Comparison of ENCODE assay signal across 7 mouse cellular contexts in the genomic region with DNA sequence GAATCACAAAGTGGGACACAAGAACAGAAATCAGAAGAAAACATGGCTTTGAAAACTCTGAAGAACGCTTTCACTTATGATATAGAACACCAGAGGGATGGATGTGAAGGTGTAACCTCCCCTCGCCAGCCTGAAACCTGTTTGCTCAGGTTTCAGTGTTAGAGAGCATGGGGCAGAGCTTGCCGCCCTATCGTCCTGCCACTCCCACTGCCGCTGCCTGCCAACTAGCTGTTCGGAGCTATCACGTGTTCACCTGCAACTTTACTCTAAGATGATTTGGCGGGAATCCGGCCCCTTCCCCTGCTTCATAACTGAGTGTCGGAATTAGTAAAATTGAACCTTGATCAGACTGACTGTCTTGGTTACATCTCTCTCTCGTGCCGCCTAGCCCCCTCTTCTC. TPM values are rescaled to one million over a fixed set of nuclear protein-coding genes. Genes with fewer than 3 reads are reported as not detected.
DNase-seq lines count a peak whose midpoint lies in the region; ATAC-seq and TF ChIP-seq lines count a peak whose summit lies in the region.
"Not testable (repeated sequence)": the region's sequence is repeated elsewhere in the genome, so short reads cannot be mapped to it uniquely, and the experiment has no call there.
"Had no signal": no experiment of that assay in that cellular context is flagged by ENCODE, and none has a peak within 500 bp of the region (broad histone marks: within the 10 kb centered on the region; RNA-seq: fewer than 3 reads in every experiment).

No protein-coding gene starts in this region.

- TF ChIP-seq POLR2A in kidney, adult 2 months (IDR thresholded peaks at IDR 0.05; ENCODE audit: low read depth, low read length) = not testable (repeated sequence)

- 40% methylated on average over 12 of the region's 12 CpGs for WGBS in heart, embryonic 13.5 days
- WGBS in intestine, embryonic 14.5 days = 51% methylated on average over 12 of the region's 12 CpGs
- 42% methylated on average over 12 of the region's 12 CpGs for WGBS in kidney, adult 2 months
- 41% methylated on average over 12 of the region's 12 CpGs for WGBS in liver, embryonic 11.5 days
- WGBS in liver, embryonic 16.5 days (ENCODE audit: insufficient replicate concordance) = 45% methylated on average over 12 of the region's 12 CpGs

- H3K27ac ChIP-seq in heart, embryonic 13.5 days (replicated peaks); intestine, embryonic 14.5 days (ENCODE audit: low read depth); kidney, adult 2 months (ENCODE audit: insufficient read depth, low read depth, low read length); liver, embryonic 11.5 days (ENCODE audit: low read depth, low read length); liver, embryonic 16.5 days (ENCODE audit: low read length): not testable (repeated sequence)

- not testable (repeated sequence) for H3K27me3 ChIP-seq in heart, embryonic 13.5 days (replicated peaks); intestine, embryonic 14.5 days (replicated peaks; ENCODE audit: control insufficient read depth, insufficient read depth, low read length); kidney, adult 2 months (replicated peaks; ENCODE audit: control insufficient read depth, insufficient read depth, low read length); liver, embryonic 11.5 days (replicated peaks; ENCODE audit: control insufficient read depth, insufficient read depth, low read length); liver, embryonic 16.5 days (ENCODE audit: control insufficient read depth, insufficient read depth, low read depth, low read length)

- H3K4me3 ChIP-seq in heart, embryonic 13.5 days = 0 out of 2 replicates have a peak overlapping the region, but pooled peaks have one; percentile 6
- not testable (repeated sequence) for H3K4me3 ChIP-seq in intestine, embryonic 14.5 days (ENCODE audit: low read depth, low read length); kidney, adult 2 months (ENCODE audit: insufficient read depth, low read depth, low read length); liver, embryonic 11.5 days (ENCODE audit: low read depth, low read length); liver, embryonic 16.5 days (ENCODE audit: low read depth, low read length)

- not testable (repeated sequence) for H3K9me3 ChIP-seq in heart, embryonic 13.5 days; intestine, embryonic 14.5 days (ENCODE audit: control insufficient read depth, low read length); liver, embryonic 11.5 days (ENCODE audit: control insufficient read depth, low read length); liver, embryonic 16.5 days (replicated peaks; ENCODE audit: control insufficient read depth, low read length)

- not testable (repeated sequence) for H3K4me1 ChIP-seq in heart, embryonic 13.5 days; intestine, embryonic 14.5 days (replicated peaks; ENCODE audit: control insufficient read depth, insufficient read depth, low read length); kidney, adult 2 months (ENCODE audit: control insufficient read depth, insufficient read depth, low read length); liver, embryonic 11.5 days (replicated peaks; ENCODE audit: control insufficient read depth, insufficient read depth, low read length); liver, embryonic 16.5 days (ENCODE audit: control insufficient read depth, low read depth, low read length)

- not testable (repeated sequence) for DNase-seq in intestine, embryonic 14.5 days (ENCODE audit: low spot score); liver, embryonic 11.5 days (ENCODE audit: low spot score)
- peak; percentile 40 for DNase-seq in kidney, adult 2 months
- DNase-seq in lung, postnatal 36 days = peak; percentile 29

- peak overlapping the region; percentile 53 for H3K4me2 ChIP-seq in heart, embryonic 13.5 days
- H3K4me2 ChIP-seq in intestine, embryonic 14.5 days (ENCODE audit: low read length) = peak overlapping the region; percentile 18
- H3K4me2 ChIP-seq in liver, embryonic 11.5 days = peak overlapping the region; percentile 43
- H3K4me2 ChIP-seq in liver, embryonic 16.5 days (ENCODE audit: low read depth, low read length) = peak overlapping the region; percentile 12; the same call in 1 of the 2 replicates

- TF ChIP-seq CTCF in kidney, adult 2 months (conservative IDR thresholded peaks at IDR 0.05; ENCODE audit: insufficient read depth, insufficient read length, low read depth, low read length) = not testable (repeated sequence)

- H3K36me3 ChIP-seq in heart, embryonic 13.5 days; intestine, embryonic 14.5 days (ENCODE audit: control insufficient read depth, insufficient read depth, low read length); kidney, adult 2 months (ENCODE audit: control insufficient read depth, insufficient read depth, low read length); liver, embryonic 11.5 days (ENCODE audit: control insufficient read depth, insufficient read depth, low read length); liver, embryonic 16.5 days (ENCODE audit: control insufficient read depth, insufficient read depth): not testable (repeated sequence)

- H3K9ac ChIP-seq in heart, embryonic 13.5 days = 0 out of 2 replicates have a peak overlapping the region, but pooled peaks have one; percentile 52
- H3K9ac ChIP-seq in intestine, embryonic 14.5 days (ENCODE audit: low read length); liver, embryonic 11.5 days (ENCODE audit: low read depth, low read length); liver, embryonic 16.5 days (ENCODE audit: low read depth, low read length): not testable (repeated sequence)

- ATAC-seq in heart, embryonic 13.5 days (ENCODE audit: extremely low read depth, insufficient number of reproducible peaks, low FRiP score, low TSS enrichment); intestine, embryonic 14.5 days (replicated peaks; ENCODE audit: low FRiP score, low TSS enrichment, low read depth); liver, embryonic 11.5 days (replicated peaks; ENCODE audit: low FRiP score); liver, embryonic 16.5 days (ENCODE audit: low read depth): not testable (repeated sequence)

RNA-seq across cellular contexts. Expression of a gene that starts 19.8 kb away (rescaled TPM):
- polyA plus RNA-seq in heart, embryonic 13.5 days (2015; fragmentation: Nextera tagmentation; extraction: Ambion mirVana) = 1.8 and 2.2 TPM in 2 replicates
- polyA plus RNA-seq in intestine, embryonic 14.5 days (2014; fragmentation: Nextera tagmentation; extraction: Ambion mirVana) = 3.9 and 4.3 TPM in 2 replicates
- 0.48 and 0.49 TPM in 2 replicates for polyA plus RNA-seq in kidney, adult 2 months (2012; rRNA removed)
- polyA plus RNA-seq in liver, embryonic 11.5 days (2014; fragmentation: Nextera tagmentation; extraction: Ambion mirVana) = 2.3 and 3.1 TPM in 2 replicates
- polyA plus RNA-seq in liver, embryonic 16.5 days (2015; fragmentation: Nextera tagmentation; extraction: Ambion mirVana) = 1.7 and 1.8 TPM in 2 replicates
- polyA plus RNA-seq: erythroblast, embryonic 14.5 days had no signal

RNA-seq across cellular contexts. Expression of a gene that starts 19.9 kb away (rescaled TPM):
- 6.9 TPM in 2 replicates for polyA plus RNA-seq in heart, embryonic 13.5 days (2015; fragmentation: Nextera tagmentation; extraction: Ambion mirVana)
- polyA plus RNA-seq in intestine, embryonic 14.5 days (2014; fragmentation: Nextera tagmentation; extraction: Ambion mirVana) = 8.5 and 9.5 TPM in 2 replicates
- polyA plus RNA-seq in kidney, adult 2 months (2012; rRNA removed) = 2.5 and 3.0 TPM in 2 replicates
- polyA plus RNA-seq in liver, embryonic 11.5 days (2014; fragmentation: Nextera tagmentation; extraction: Ambion mirVana) = 8.1 and 8.4 TPM in 2 replicates
- polyA plus RNA-seq in liver, embryonic 16.5 days (2015; fragmentation: Nextera tagmentation; extraction: Ambion mirVana) = 3.4 and 3.6 TPM in 2 replicates
- polyA plus RNA-seq: erythroblast, embryonic 14.5 days had no signal
